Comparison of ENCODE assay signal across 9 mouse cellular contexts in the genomic region with DNA sequence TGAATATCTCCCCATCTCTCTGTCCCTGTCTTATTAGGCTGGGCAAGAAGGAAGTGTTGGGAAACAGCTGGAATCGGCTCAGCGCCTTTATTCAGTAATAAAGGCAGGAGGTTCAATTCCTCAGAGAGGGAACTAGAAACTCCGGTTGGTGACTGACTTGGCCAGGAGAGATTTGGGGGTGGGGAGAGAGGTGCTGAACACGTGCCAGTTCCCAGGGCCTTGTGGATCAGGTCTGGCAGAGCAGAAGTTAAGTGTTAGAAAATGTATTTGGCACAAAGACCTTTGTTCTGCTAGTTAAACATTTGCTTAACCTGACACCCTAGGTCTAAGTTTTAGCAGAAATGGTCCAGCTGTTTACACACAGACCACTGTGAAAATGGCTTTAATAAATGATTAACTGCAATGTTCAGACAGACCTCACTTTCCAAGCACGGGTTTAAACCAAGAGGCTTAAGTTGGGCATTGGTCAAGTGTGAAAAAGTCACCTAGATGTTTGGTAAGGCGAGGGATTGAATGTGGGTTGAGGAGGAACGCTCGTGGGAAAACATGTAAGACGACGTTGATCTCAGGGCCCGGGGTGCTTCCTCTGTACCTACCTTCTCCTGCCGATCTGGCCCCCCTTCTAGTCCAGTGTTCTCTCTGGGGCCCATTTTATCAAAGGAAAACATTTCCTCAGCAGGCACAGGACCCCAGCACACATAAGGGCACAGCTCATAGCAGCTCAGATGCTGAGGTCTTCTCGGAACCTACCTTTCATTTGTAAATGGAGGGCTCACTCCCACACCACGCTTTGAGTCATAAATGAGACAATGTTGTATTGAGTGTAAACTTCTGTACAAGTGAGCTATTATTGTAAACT. TPM values are rescaled to one million over a fixed set of nuclear protein-coding genes. Genes with fewer than 3 reads are reported as not detected.
A peak's percentile ranks its signal among the peaks of the same experiment; 100 is the strongest.
DNase-seq lines count a peak whose midpoint lies in the region; ATAC-seq and TF ChIP-seq lines count a peak whose summit lies in the region.
"Had no signal": no experiment of that assay in that cellular context is flagged by ENCODE, and none has a peak within 500 bp of the region (broad histone marks: within the 10 kb centered on the region; RNA-seq: fewer than 3 reads in every experiment).

No protein-coding gene starts in this region.

- no peak for TF ChIP-seq CTCF in liver, adult 2 months (IDR thresholded peaks at IDR 0.05; ENCODE audit: low read depth, low read length)
- no peak for TF ChIP-seq CTCF in stomach, postnatal 0 days (IDR thresholded peaks at IDR 0.05; ENCODE audit: low read depth)

- peak; percentile 97 for DNase-seq in liver, adult 2 months (ENCODE audit: extremely low read depth, low read depth, low spot score)
- DNase-seq in intestine, embryonic 14.5 days (ENCODE audit: low spot score) = peak; percentile 69
- DNase-seq in limb, embryonic 14.5 days (ENCODE audit: low spot score) = peak; percentile 77
- peak; percentile 85 for DNase-seq in stomach, postnatal 0 days (ENCODE audit: low spot score)
- DNase-seq in left cerebral cortex, postnatal 36 days (ENCODE audit: low spot score in 2 of 2) = no peak
- no peak for DNase-seq in left cerebral cortex, postnatal 4 days

- H3K9me3 ChIP-seq in liver, embryonic 12.5 days (replicated peaks) = no peaks in the 10 kb centered on the region
- H3K9me3 ChIP-seq in intestine, embryonic 14.5 days (ENCODE audit: control insufficient read depth, low read length) = no peaks in the 10 kb centered on the region
- no peaks in the 10 kb centered on the region for H3K9me3 ChIP-seq in limb, embryonic 14.5 days (ENCODE audit: control insufficient read depth, low read length)
- no peaks in the 10 kb centered on the region for H3K9me3 ChIP-seq in stomach, postnatal 0 days (ENCODE audit: control insufficient read depth, low read length)
- H3K9me3 ChIP-seq: forebrain, embryonic 13.5 days had no signal

- ATAC-seq in liver, embryonic 12.5 days = no peak
- peak; percentile 84 for ATAC-seq in intestine, embryonic 14.5 days (replicated peaks; ENCODE audit: low FRiP score, low TSS enrichment, low read depth)
- ATAC-seq in limb, embryonic 14.5 days (ENCODE audit: low FRiP score, low read depth) = no peak
- peak; percentile 81 for ATAC-seq in stomach, postnatal 0 days (ENCODE audit: low FRiP score, low TSS enrichment)
- ATAC-seq in frontal cortex, adult (ENCODE audit: low TSS enrichment) = no peak
- ATAC-seq: forebrain, embryonic 13.5 days had no signal

- 23% methylated on average over 14 of the region's 14 CpGs for WGBS in liver, adult 2 months
- WGBS in liver, embryonic 12.5 days (ENCODE audit: insufficient replicate concordance) = 55% methylated on average over 14 of the region's 14 CpGs
- WGBS in intestine, embryonic 14.5 days = 47% methylated on average over 14 of the region's 14 CpGs
- 42% methylated on average over 14 of the region's 14 CpGs for WGBS in limb, embryonic 14.5 days
- WGBS in stomach, postnatal 0 days = 26% methylated on average over 14 of the region's 14 CpGs

- H3K27ac ChIP-seq in liver, adult 2 months (replicated peaks; ENCODE audit: insufficient read depth, low read depth, low read length) = peak overlapping the region; percentile 60
- H3K27ac ChIP-seq in liver, embryonic 12.5 days = no peak overlapping the region
- peak overlapping the region; percentile 67 for H3K27ac ChIP-seq in intestine, embryonic 14.5 days (ENCODE audit: low read depth)
- H3K27ac ChIP-seq in limb, embryonic 14.5 days (replicated peaks; ENCODE audit: low read depth, low read length) = peak overlapping the region; percentile 7; the same call in 1 of the 2 replicates
- peak overlapping the region; percentile 86 for H3K27ac ChIP-seq in stomach, postnatal 0 days (replicated peaks)
- H3K27ac ChIP-seq: forebrain, embryonic 13.5 days had no signal

- H3K4me3 ChIP-seq in liver, adult 2 months (ENCODE audit: insufficient read depth, low read depth, low read length) = no peak overlapping the region
- no peak overlapping the region for H3K4me3 ChIP-seq in liver, embryonic 12.5 days
- H3K4me3 ChIP-seq in intestine, embryonic 14.5 days (ENCODE audit: low read depth, low read length) = no peak overlapping the region
- no peak overlapping the region for H3K4me3 ChIP-seq in limb, embryonic 14.5 days (replicated peaks; ENCODE audit: low read length)
- no peak overlapping the region for H3K4me3 ChIP-seq in stomach, postnatal 0 days (ENCODE audit: low read depth, low read length)
- H3K4me3 ChIP-seq: forebrain, embryonic 13.5 days had no signal

- no peaks in the 10 kb centered on the region for H3K79me2 ChIP-seq in liver, adult 2 months (ENCODE audit: control insufficient read depth, insufficient read depth, low read length)

- intact Hi-C loops in left cerebral cortex, postnatal 36 days (cut with DNase I) = no loop called here
- intact Hi-C loops in left cerebral cortex, postnatal 4 days (cut with DNase I) = no loop called here

- no peak for TF ChIP-seq POLR2A in liver, adult 2 months (IDR thresholded peaks at IDR 0.05; ENCODE audit: extremely low read depth, insufficient read depth, low read length)
- TF ChIP-seq POLR2A in limb, embryonic 14.5 days (IDR thresholded peaks at IDR 0.05; ENCODE audit: borderline replicate concordance, extremely low read depth, insufficient read depth, insufficient read length) = no peak

- H3K27me3 ChIP-seq in liver, adult 2 months (ENCODE audit: control insufficient read depth, insufficient read depth, low read length) = 0 out of 2 replicates have a peak, but pooled peaks cover under 1% of the 10 kb centered on the region
- peaks cover 8% of the 10 kb centered on the region; the same call in 1 of the 2 replicates for H3K27me3 ChIP-seq in liver, embryonic 12.5 days (replicated peaks)
- H3K27me3 ChIP-seq in intestine, embryonic 14.5 days (replicated peaks; ENCODE audit: control insufficient read depth, insufficient read depth, low read length) = no peaks in the 10 kb centered on the region
- H3K27me3 ChIP-seq in limb, embryonic 14.5 days (ENCODE audit: control insufficient read depth, insufficient read depth, low read length) = no peaks in the 10 kb centered on the region
- H3K27me3 ChIP-seq in stomach, postnatal 0 days (ENCODE audit: control insufficient read depth, insufficient read depth, low read length) = no peaks in the 10 kb centered on the region
- H3K27me3 ChIP-seq: forebrain, embryonic 13.5 days had no signal

- no peaks in the 10 kb centered on the region for H3K36me3 ChIP-seq in liver, adult 2 months (ENCODE audit: control insufficient read depth, insufficient read depth, low read length)
- no peaks in the 10 kb centered on the region for H3K36me3 ChIP-seq in liver, embryonic 12.5 days
- H3K36me3 ChIP-seq in intestine, embryonic 14.5 days (ENCODE audit: control insufficient read depth, insufficient read depth, low read length) = no peaks in the 10 kb centered on the region
- no peaks in the 10 kb centered on the region for H3K36me3 ChIP-seq in limb, embryonic 14.5 days (ENCODE audit: control insufficient read depth, insufficient read depth, low read length)
- no peaks in the 10 kb centered on the region for H3K36me3 ChIP-seq in stomach, postnatal 0 days (ENCODE audit: control insufficient read depth, insufficient read depth, low read length)

- peaks cover 7% of the 10 kb centered on the region for H3K4me1 ChIP-seq in liver, adult 2 months (ENCODE audit: control insufficient read depth, insufficient read depth, low read length)
- H3K4me1 ChIP-seq in liver, embryonic 12.5 days = no peaks in the 10 kb centered on the region
- H3K4me1 ChIP-seq in intestine, embryonic 14.5 days (replicated peaks; ENCODE audit: control insufficient read depth, insufficient read depth, low read length) = no peaks in the 10 kb centered on the region
- peaks cover 13% of the 10 kb centered on the region for H3K4me1 ChIP-seq in limb, embryonic 14.5 days (ENCODE audit: control insufficient read depth, insufficient read depth, low read length)
- H3K4me1 ChIP-seq in stomach, postnatal 0 days (replicated peaks; ENCODE audit: control insufficient read depth, insufficient read depth) = no peaks in the 10 kb centered on the region
- H3K4me1 ChIP-seq: forebrain, embryonic 13.5 days had no signal

- H3K4me2 ChIP-seq in liver, embryonic 12.5 days = no peak overlapping the region
- H3K4me2 ChIP-seq in intestine, embryonic 14.5 days (ENCODE audit: low read length) = no peak overlapping the region
- 0 out of 2 replicates have a peak overlapping the region, but pooled peaks have one; percentile 8 for H3K4me2 ChIP-seq in limb, embryonic 14.5 days (replicated peaks; ENCODE audit: low read depth, low read length, severe bottlenecking)
- H3K4me2 ChIP-seq in stomach, postnatal 0 days (replicated peaks; ENCODE audit: low read depth) = no peak overlapping the region
- H3K4me2 ChIP-seq: forebrain, embryonic 13.5 days had no signal

- H3K9ac ChIP-seq in liver, adult 2 months (ENCODE audit: low read depth, low read length) = no peak overlapping the region
- H3K9ac ChIP-seq in liver, embryonic 12.5 days = no peak overlapping the region
- H3K9ac ChIP-seq in intestine, embryonic 14.5 days (ENCODE audit: low read length) = no peak overlapping the region
- H3K9ac ChIP-seq in limb, embryonic 14.5 days (ENCODE audit: low read depth, low read length, severe bottlenecking) = no peak overlapping the region
- H3K9ac ChIP-seq in stomach, postnatal 0 days (ENCODE audit: low read length) = no peak overlapping the region
- H3K9ac ChIP-seq: forebrain, embryonic 13.5 days had no signal

- peak; percentile 91 for TF ChIP-seq EP300 in stomach, postnatal 0 days (optimal IDR thresholded peaks at IDR 0.05)

RNA-seq across cellular contexts. Expression of a gene that starts 32.0 kb away (rescaled TPM):
- 31.3 and 35.5 TPM in 2 replicates for total RNA-seq in liver, adult 2 months (2014; rRNA removed)
- 21.3 and 24.7 TPM in 2 replicates for polyA plus RNA-seq in liver, adult 2 months (2012; rRNA removed)
- polyA plus RNA-seq in liver, embryonic 12.5 days (2016; fragmentation: Nextera tagmentation; extraction: Ambion mirVana) = 132 and 134 TPM in 2 replicates
- 136 and 140 TPM in 2 replicates for polyA plus RNA-seq in intestine, embryonic 14.5 days (2014; fragmentation: Nextera tagmentation; extraction: Ambion mirVana)
- 52.4 and 80.2 TPM in 2 replicates for polyA plus RNA-seq in limb, embryonic 14.5 days (2012; rRNA removed)
- polyA plus RNA-seq in limb, embryonic 14.5 days (2014; fragmentation: Nextera tagmentation; extraction: Ambion mirVana) = 108 and 118 TPM in 2 replicates
- polyA plus RNA-seq in stomach, postnatal 0 days (2015; fragmentation: Nextera tagmentation; extraction: Ambion mirVana) = 99.5 and 102 TPM in 2 replicates
- total RNA-seq in left cerebral cortex, postnatal 36 days (2021) = 100 to 1,000 TPM; 202 to 231 TPM
- total RNA-seq in left cerebral cortex, postnatal 4 days (2021) = 100 to 1,000 TPM; 194 to 199 TPM

RNA-seq across cellular contexts. Expression of a gene that starts 57.0 kb away (rescaled TPM):
- total RNA-seq in liver, adult 2 months (2014; rRNA removed) = not detected in 2 replicates
- not detected in 2 replicates for polyA plus RNA-seq in liver, adult 2 months (2012; rRNA removed)
- polyA plus RNA-seq in liver, embryonic 12.5 days (2016; fragmentation: Nextera tagmentation; extraction: Ambion mirVana) = not detected in 2 replicates
- polyA plus RNA-seq in intestine, embryonic 14.5 days (2014; fragmentation: Nextera tagmentation; extraction: Ambion mirVana) = not detected in 2 replicates
- polyA plus RNA-seq in limb, embryonic 14.5 days (2012; rRNA removed) = 0.13 and 0.27 TPM in 2 replicates
- 0.30 TPM in 1 of 2 replicates, not detected in the other for polyA plus RNA-seq in limb, embryonic 14.5 days (2014; fragmentation: Nextera tagmentation; extraction: Ambion mirVana)
- polyA plus RNA-seq in stomach, postnatal 0 days (2015; fragmentation: Nextera tagmentation; extraction: Ambion mirVana) = 0.34 TPM in 1 of 2 replicates, not detected in the other
- 1 to 10 TPM; 1.9 to 2.7 TPM for total RNA-seq in left cerebral cortex, postnatal 36 days (2021)
- 1 to 10 TPM; 2.4 to 2.7 TPM for total RNA-seq in left cerebral cortex, postnatal 4 days (2021)

RNA-seq across cellular contexts. Expression of a gene that starts 59.3 kb away (rescaled TPM):
- total RNA-seq in liver, adult 2 months (2014; rRNA removed) = 0.55 and 0.60 TPM in 2 replicates
- polyA plus RNA-seq in liver, adult 2 months (2012; rRNA removed) = 0.20 and 0.45 TPM in 2 replicates
- 0.08 and 0.13 TPM in 2 replicates for polyA plus RNA-seq in liver, embryonic 12.5 days (2016; fragmentation: Nextera tagmentation; extraction: Ambion mirVana)
- polyA plus RNA-seq in intestine, embryonic 14.5 days (2014; fragmentation: Nextera tagmentation; extraction: Ambion mirVana) = 1.2 and 9.5 TPM in 2 replicates
- 0.39 and 0.42 TPM in 2 replicates for polyA plus RNA-seq in limb, embryonic 14.5 days (2012; rRNA removed)
- polyA plus RNA-seq in limb, embryonic 14.5 days (2014; fragmentation: Nextera tagmentation; extraction: Ambion mirVana) = 0.82 and 0.83 TPM in 2 replicates
- polyA plus RNA-seq in stomach, postnatal 0 days (2015; fragmentation: Nextera tagmentation; extraction: Ambion mirVana) = 30.8 and 32.0 TPM in 2 replicates
- 10 to 100 TPM; 34.2 to 37.8 TPM for total RNA-seq in left cerebral cortex, postnatal 36 days (2021)
- 10 to 100 TPM; 17.6 to 20.1 TPM for total RNA-seq in left cerebral cortex, postnatal 4 days (2021)

Comparison
In these comparisons a context has a peak if more than half of its experiments do, and no peak if none do; other contexts are left out.
1. DNase-seq: peak in liver, adult 2 months (single experiment), intestine, embryonic 14.5 days (single experiment), limb, embryonic 14.5 days (single experiment) and stomach, postnatal 0 days (single experiment); none in left cerebral cortex, postnatal 36 days (0 of 2) and left cerebral cortex, postnatal 4 days (single experiment).
2. ATAC-seq: peak in intestine, embryonic 14.5 days (single experiment) and stomach, postnatal 0 days (single experiment); none in liver, embryonic 12.5 days (single experiment), limb, embryonic 14.5 days (single experiment) and frontal cortex, adult (single experiment).